Mouse (Mus musculus) midbrain, embryonic 11.5 days (tissue): ENCODE measurements around the gene Adamtsl4. TPM values are rescaled to one million over a fixed set of nuclear protein-coding genes. Genes with fewer than 3 reads are reported as not detected.

Experiments
- ATAC-seq: fragments of 200-750 bp; cut with Nextera tagmentation; 2 replicates; pipeline ENCODE4 v1.8.0; 2017; ENCODE audit warnings: moderate TSS enrichment, moderate library complexity; ENCODE audit not compliant: low FRiP score
- DNase-seq: peaks from one replicate; pipeline ENCODE4 v3.0.0; 2015; ENCODE audit warnings: low spot score; ENCODE audit errors: missing footprints
- H3K27ac ChIP-seq: fragments of 300-500 bp; sonication (generic); 2 replicates; pipeline ENCODE4 v1.5.1; 2014; ENCODE audit warnings: low read depth, low read length
- H3K27me3 ChIP-seq: fragments of 300-500 bp; sonication (generic); 2 replicates; pipeline ENCODE4 v1.6.1; 2014; ENCODE audit warnings: mild to moderate bottlenecking, low read length, moderate library complexity, mixed read lengths; ENCODE audit not compliant: control insufficient read depth, insufficient read depth
- H3K36me3 ChIP-seq: fragments of 300-500 bp; sonication (generic); 2 replicates; pipeline ENCODE4 v1.6.1; 2014; ENCODE audit warnings: mild to moderate bottlenecking, low read length, moderate library complexity, mixed read lengths; ENCODE audit not compliant: control insufficient read depth, insufficient read depth
- H3K4me1 ChIP-seq: fragments of 300-500 bp; sonication (generic); 2 replicates; pipeline ENCODE4 v1.6.1; 2014; ENCODE audit warnings: low read length; ENCODE audit not compliant: control insufficient read depth, insufficient read depth
- H3K4me2 ChIP-seq: fragments of 300-500 bp; sonication (generic); 2 replicates; pipeline ENCODE4 v1.6.1; 2014; ENCODE audit warnings: mild to moderate bottlenecking, moderate library complexity
- H3K4me3 ChIP-seq: fragments of 300-500 bp; sonication (generic); 2 replicates; pipeline ENCODE4 v1.5.1; 2014; ENCODE audit warnings: low read depth, low read length
- H3K9ac ChIP-seq: fragments of 300-500 bp; sonication (generic); 2 replicates; pipeline ENCODE4 v1.6.1; 2014; ENCODE audit warnings: low read length
- H3K9me3 ChIP-seq: fragments of 300-500 bp; sonication (generic); 2 replicates; pipeline ENCODE4 v1.6.1; 2016; ENCODE audit warnings: low read length; ENCODE audit not compliant: control insufficient read depth
- WGBS: fragments of 180-500 bp; shearing (Covaris S2); extraction: QIAGEN DNeasy Blood & Tissue Kit; methylation state at CpG from one replicate; pipeline ENCODE4 v1.1.7; 2014; 5-methylcytosine and 5-hydroxymethylcytosine counted together
- polyA plus RNA-seq: library from polyadenylated mRNA; unstranded; fragments of >200 nt; fragmentation: Nextera tagmentation; extraction: Ambion mirVana; gene quantifications from 2 replicates; pipeline ENCODE4 v1.2.1, GENCODE M21; 2014

Adamtsl4 gene
- polyA plus RNA-seq, 1 experiment from 2014 or later: 0.52 TPM

DNA sequence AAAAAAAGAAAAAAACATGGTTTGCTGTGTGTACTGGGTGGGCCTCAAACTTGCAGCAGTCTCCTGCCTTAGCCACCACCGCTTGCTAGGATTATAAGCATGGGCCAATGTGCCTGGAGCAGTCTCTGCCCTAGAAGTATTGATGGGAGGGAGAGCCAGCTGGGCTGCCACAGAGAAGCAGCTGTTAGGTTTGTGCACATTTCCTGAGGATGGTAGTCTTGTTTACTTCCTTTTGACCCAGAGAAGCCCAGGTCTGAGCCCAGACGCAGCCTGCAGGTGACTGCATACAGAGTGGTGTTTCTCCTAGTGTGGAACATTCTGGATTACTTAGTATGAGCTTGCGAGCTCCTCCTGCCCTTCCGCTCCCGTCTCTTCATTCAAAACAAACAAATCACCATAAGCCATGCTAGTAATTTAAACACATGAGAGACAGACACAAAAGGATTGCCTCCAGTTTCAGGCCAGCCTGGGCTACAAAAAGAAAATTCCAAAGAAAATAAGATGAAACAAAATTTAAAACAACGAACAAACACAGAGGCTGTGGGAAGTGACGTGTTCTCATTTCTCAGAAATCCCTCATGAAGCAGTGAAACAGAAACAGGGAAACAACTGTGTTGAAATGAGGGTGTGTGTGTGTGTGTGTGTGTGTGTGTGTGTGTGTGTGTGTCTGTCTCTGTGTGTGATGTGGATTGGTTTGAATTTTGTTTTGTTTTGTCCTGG lies 19.0 kb downstream of the Adamtsl4 start:
- Histone ChIP-seq H3K4me3 (no peak overlapping the region), H3K27me3 (no peaks in the 10 kb centered on the region), H3K9ac (no peak overlapping the region), H3K36me3 (peaks cover 9% of the 10 kb centered on the region; the same call in 1 of the 2 replicates), H3K9me3 (no peaks in the 10 kb centered on the region), H3K4me1 (peaks cover 9% of the 10 kb centered on the region), H3K27ac (no peak overlapping the region), H3K4me2 (no peak overlapping the region)
- DNase-seq (no peak), ATAC-seq (no peak)
- WGBS: 82% methylated on average over 7 of the region's 7 CpGs

DNA sequence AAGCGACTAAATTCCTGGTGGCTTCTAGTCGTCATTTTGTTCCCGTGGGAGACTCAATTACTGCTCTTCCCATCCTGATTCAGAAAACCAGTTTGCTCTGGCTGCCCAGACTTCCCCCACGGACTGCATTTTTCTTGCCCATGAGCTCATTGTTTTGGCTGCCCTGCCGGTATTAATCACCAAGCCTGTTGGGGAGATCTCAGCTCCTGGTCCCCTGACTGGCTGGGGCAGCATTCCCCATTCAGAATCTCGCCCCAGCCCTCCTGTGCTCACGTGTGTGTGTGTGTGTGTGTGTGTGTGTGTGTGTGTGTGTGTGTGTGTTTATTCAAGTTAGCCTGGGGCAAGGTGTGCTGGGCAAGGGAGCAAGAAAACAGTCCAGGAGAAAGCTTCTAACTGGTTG lies 19.7 kb downstream of the Adamtsl4 start:
- no peak overlapping the region for H3K4me3 ChIP-seq
- no peaks in the 10 kb centered on the region for H3K9me3 ChIP-seq
- no peak for DNase-seq
- no peak overlapping the region for H3K9ac ChIP-seq
- no peak for ATAC-seq
- 61% methylated on average over 7 of the region's 7 CpGs for WGBS
- peaks cover 5% of the 10 kb centered on the region; the same call in 1 of the 2 replicates for H3K4me1 ChIP-seq
- H3K27ac ChIP-seq: no peak overlapping the region
- no peak overlapping the region for H3K4me2 ChIP-seq
- peaks cover 13% of the 10 kb centered on the region; the same call in 1 of the 2 replicates for H3K36me3 ChIP-seq
- H3K27me3 ChIP-seq: no peaks in the 10 kb centered on the region

DNA sequence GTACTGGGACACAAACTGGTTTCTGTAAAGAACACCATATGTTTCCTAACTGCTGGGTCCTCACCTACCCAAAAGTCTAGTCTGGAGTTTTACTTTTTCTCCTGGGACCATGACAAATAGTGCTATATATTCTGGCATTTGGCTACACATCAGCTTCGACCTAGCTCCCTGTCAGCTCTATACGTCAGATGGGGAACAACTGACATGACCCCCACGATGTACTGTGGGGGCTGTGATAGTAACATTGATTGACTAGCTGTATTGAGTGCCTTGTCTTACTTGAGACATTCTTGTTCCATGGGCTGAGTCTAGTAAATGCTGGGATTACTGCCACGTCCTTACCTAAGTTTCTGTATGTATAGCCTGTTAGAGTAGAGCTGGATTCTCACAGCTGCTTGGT lies 20.2 kb downstream of the Adamtsl4 start:
- 77% methylated on average over 4 of the region's 4 CpGs for WGBS
- Histone ChIP-seq H3K9me3 (no peaks in the 10 kb centered on the region), H3K27me3 (no peaks in the 10 kb centered on the region), H3K36me3 (peaks cover 13% of the 10 kb centered on the region; the same call in 1 of the 2 replicates), H3K9ac (no peak overlapping the region), H3K27ac (no peak overlapping the region), H3K4me3 (no peak overlapping the region), H3K4me2 (no peak overlapping the region), H3K4me1 (peaks cover 10% of the 10 kb centered on the region; the same call in 1 of the 2 replicates)
- DNase-seq: no peak
- no peak for ATAC-seq

DNA sequence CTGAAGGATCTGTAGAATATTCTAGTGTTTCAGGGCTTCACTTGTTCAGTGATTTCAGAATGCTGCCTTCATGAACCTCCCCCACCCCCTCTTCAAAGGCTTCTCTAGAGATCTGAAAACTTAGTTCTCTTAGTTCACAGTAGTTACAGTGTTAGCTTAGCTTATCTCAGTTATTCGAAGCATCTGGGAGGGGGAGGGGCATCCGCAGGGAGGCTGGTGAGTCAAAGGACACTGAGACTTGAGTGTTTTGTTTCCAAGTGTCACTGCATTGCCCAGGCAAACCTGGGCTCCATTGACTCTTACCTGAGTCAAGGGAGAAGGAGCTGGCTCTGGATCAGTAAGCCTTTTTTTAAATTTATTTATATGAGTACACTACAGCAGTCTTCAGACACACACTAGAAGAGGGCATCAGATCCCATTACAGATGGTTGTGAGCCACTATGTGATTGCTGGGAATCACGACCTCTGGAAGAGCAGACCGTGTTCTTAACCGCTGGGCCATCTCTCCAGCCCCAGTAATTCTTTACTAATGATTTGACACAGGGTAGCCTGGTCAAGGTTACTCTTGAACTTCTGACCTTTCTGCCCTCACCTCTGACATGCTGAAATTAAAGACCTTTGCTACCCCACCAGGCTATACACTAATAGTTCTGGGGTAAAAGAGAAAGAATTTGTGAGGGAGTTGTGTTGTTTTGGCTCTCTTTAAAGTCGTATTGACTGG lies 21.4 kb downstream of the Adamtsl4 start:
- Histone ChIP-seq H3K9me3 (no peaks in the 10 kb centered on the region), H3K4me1 (peaks cover 15% of the 10 kb centered on the region), H3K4me2 (no peak overlapping the region), H3K27ac (no peak overlapping the region), H3K4me3 (no peak overlapping the region), H3K36me3 (peaks cover 13% of the 10 kb centered on the region; the same call in 1 of the 2 replicates), H3K9ac (no peak overlapping the region), H3K27me3 (no peaks in the 10 kb centered on the region)
- ATAC-seq (no peak), DNase-seq (no peak)
- WGBS: 77% methylated on average over 6 of the region's 6 CpGs

DNA sequence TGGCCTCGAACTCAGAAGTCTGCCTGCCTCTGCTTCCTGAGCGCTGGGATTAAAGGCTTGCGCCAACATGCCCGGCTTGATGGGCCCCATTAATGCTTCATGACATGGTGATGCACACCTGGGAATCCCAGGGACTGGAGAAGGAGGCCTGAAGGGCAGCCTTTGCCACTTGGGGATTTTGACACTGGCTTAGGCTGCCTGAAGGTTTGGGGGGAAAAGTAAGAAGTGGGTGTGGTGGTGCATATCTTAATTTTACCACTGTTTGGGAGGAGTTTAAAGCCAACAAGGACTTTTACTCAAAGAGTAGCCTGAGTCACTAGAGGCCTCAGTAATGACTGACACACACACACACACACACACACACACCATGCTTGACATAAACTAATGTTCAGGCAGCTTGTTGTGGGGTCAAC lies 22.8 kb downstream of the Adamtsl4 start:
- Histone ChIP-seq H3K4me2 (no peak overlapping the region), H3K4me1 (peaks cover 27% of the 10 kb centered on the region), H3K4me3 (no peak overlapping the region), H3K27ac (no peak overlapping the region), H3K36me3 (peaks cover 13% of the 10 kb centered on the region; the same call in 1 of the 2 replicates), H3K27me3 (no peaks in the 10 kb centered on the region), H3K9me3 (no peaks in the 10 kb centered on the region), H3K9ac (no peak overlapping the region)
- 85% methylated on average over 4 of the region's 4 CpGs for WGBS
- no peak for DNase-seq
- no peak for ATAC-seq

DNA sequence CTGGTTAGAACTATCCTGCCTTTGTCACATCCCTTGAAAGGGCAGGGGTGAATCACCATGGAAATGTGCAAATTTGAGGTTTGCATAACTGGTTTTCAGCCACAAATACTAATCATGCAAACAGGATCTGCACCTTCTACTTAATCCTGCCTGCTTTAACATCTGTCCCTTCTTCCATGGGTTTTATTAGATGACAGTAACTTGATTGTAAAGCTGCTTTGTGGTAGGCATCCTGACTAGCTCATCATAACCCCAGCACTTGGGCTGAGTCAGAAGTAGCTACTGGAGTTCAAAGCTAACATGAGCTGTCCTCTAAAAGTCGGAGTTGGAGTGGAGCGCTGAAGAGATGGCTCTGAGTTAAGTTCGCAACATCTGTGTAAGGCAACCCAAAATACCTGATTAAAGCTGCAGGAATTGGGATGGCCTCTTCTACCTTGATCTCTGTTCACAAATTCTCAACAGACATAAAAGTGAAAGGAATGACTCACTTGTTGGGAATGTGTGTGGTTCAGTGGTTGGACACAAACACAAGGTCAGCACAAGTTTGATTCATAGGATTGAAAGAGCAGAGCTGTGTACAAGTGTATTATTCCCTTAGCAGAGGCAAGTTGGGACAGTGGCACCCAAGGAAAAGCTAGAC lies 23.6 kb downstream of the Adamtsl4 start:
- no peak overlapping the region for H3K4me3 ChIP-seq
- no peak overlapping the region for H3K4me2 ChIP-seq
- 92% methylated on average over 3 of the region's 3 CpGs for WGBS
- no peak overlapping the region for H3K27ac ChIP-seq
- no peaks in the 10 kb centered on the region for H3K27me3 ChIP-seq
- H3K36me3 ChIP-seq: peaks cover 9% of the 10 kb centered on the region; the same call in 1 of the 2 replicates
- DNase-seq: no peak
- H3K9me3 ChIP-seq: no peaks in the 10 kb centered on the region
- no peak overlapping the region for H3K9ac ChIP-seq
- peaks cover 27% of the 10 kb centered on the region for H3K4me1 ChIP-seq
- no peak for ATAC-seq

DNA sequence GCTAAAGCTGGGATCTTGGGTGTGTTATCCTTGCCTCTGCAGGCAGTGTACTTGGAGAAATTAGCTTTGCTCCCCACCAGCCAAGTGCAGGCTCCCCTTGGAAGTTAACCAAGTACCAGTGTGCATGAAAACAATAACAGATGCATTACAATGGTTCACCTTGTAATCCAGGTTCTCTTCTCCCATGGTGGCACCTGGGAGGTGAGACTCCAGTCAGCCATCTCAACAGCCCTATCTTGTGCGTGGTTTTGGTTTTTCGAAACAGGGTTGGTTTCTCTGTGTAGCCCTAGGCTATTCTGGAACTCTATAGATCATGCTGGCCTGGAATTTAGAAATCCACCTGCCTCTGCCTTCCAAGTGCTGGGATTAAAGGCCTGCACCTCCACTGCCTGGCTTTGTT lies 24.2 kb downstream of the Adamtsl4 start:
- ATAC-seq: no peak
- peaks cover 9% of the 10 kb centered on the region; the same call in 1 of the 2 replicates for H3K36me3 ChIP-seq
- WGBS: 88% methylated on average over 2 of the region's 2 CpGs

DNA sequence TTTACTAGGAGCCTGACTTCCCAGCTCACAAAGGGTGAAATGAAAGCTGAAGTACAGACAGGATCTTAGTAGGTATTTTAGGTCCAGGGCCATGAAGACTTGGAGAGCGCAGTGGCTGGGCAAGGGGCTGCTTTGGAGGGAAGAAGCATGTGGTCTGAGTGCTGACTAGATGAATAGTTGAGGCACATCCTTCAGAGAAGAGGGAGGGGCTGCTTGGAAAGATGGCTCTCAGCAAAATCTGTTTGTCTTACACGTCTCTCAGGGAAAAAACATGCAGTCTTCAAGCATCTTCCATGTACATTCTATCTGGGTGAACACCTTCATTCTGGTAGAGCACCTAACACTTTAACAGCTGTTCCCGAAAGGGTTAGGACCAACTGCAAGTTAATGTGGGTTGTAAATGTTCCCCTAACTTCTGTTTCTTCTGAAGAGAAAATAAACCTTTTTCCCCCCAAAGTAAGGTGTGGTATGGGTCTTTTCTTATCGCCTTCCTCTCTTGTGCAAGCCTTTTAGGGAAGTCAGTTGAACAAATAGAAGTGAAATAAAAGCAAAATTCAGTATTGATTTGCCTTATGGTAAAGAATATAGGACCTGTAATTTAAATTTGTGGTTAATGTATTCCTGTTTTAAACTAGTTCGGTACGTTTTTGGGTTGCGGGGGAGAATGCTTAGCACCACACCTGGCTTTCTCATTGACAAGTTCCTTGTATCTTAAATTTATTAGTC lies 24.8 kb downstream of the Adamtsl4 start:
- no peaks in the 10 kb centered on the region for H3K27me3 ChIP-seq
- ATAC-seq (no peak), DNase-seq (no peak)
- no peak overlapping the region for H3K4me3 ChIP-seq
- H3K4me1 ChIP-seq: peaks cover 27% of the 10 kb centered on the region
- H3K4me2 ChIP-seq: no peak overlapping the region
- 90% methylated on average over 7 of the region's 7 CpGs for WGBS
- H3K9ac ChIP-seq: no peak overlapping the region
- no peaks in the 10 kb centered on the region for H3K9me3 ChIP-seq
- H3K36me3 ChIP-seq: peaks cover 9% of the 10 kb centered on the region; the same call in 1 of the 2 replicates
- no peak overlapping the region for H3K27ac ChIP-seq

More for the DNA sequence above, 24.2 kb downstream of the Adamtsl4 start:
- H3K9ac ChIP-seq: no peak overlapping the region
- H3K4me3 ChIP-seq: no peak overlapping the region
- H3K27me3 ChIP-seq: no peaks in the 10 kb centered on the region
- DNase-seq: no peak
- H3K4me2 ChIP-seq: no peak overlapping the region
- no peak overlapping the region for H3K27ac ChIP-seq
- H3K4me1 ChIP-seq: peaks cover 27% of the 10 kb centered on the region
- H3K9me3 ChIP-seq: no peaks in the 10 kb centered on the region
